Mouse (Mus musculus) cerebellum, adult 2 months (tissue): ENCODE measurements around the gene Fermt2.

Source experiments
- CTCF ChIP-seq: fragments of 200-500 bp; IDR thresholded peaks from 2 replicates; pipeline ENCODE4 v1.5.1; 2011; ENCODE audit warnings: low read depth, mild to moderate bottlenecking, control low read depth, low read length, moderate library complexity, borderline replicate concordance; ENCODE audit not compliant: insufficient read depth
- POLR2A ChIP-seq: fragments of 200-500 bp; IDR thresholded peaks from 2 replicates; pipeline ENCODE4 v1.6.1; 2011; ENCODE audit warnings: low read length, control low read depth, borderline replicate concordance; ENCODE audit not compliant: insufficient read depth

GRCm38 (mm10) chr14:45500052-45500451 lies 29.9 kb downstream of the Fermt2 start:
- no peak for TF ChIP-seq POLR2A
- TF ChIP-seq CTCF: no peak
